9 mouse cellular contexts compared by ENCODE assay signal in the genomic region with DNA sequence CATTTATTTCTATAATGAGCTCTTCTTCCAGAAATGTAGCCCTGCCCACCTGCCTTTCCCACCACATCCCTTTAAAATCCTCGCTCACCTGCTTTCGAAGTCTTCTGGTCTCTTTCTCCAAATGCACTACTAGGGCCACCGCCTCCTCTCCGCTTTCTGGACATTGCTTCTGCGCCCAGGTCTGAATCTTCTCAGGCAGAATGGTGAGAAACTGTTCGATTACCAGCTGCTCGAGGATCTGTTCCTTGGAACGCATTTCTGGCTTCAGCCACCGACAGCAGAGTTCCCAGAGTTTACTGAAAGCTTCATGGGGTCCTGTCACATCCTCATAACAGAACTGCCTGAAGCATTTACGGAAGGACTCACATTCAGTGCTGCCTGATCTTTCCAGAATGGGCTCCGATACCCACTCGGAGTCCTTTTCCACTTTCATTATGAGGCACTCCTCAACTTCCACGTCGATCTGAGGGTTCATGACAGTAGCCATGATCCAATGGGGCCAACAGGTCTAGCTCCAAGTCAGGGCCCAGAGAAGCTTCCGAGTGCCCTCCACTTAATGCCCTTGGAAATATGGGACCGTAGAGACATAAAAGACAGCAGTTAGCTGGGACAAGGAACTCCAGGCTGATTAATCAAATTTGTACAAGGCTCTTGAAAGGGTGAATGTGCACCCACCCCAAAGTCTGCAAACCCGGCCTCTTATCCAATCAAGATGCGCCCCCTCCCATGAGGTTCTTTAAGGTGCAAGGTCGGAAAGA. TPM values are rescaled to one million over a fixed set of nuclear protein-coding genes. Genes with fewer than 3 reads are reported as not detected.
DNase-seq lines count a peak whose midpoint lies in the region; ATAC-seq and TF ChIP-seq lines count a peak whose summit lies in the region.
"Had no signal": no experiment of that assay in that cellular context is flagged by ENCODE, and none has a peak within 500 bp of the region (broad histone marks: within the 10 kb centered on the region; RNA-seq: fewer than 3 reads in every experiment).

No protein-coding gene starts in this region.

- H3K27ac ChIP-seq in testis, adult 2 months (ENCODE audit: control insufficient read depth, insufficient read depth, low read depth, low read length) = peak overlapping the region; percentile 69; the same call in 1 of the 2 replicates
- no peak overlapping the region for H3K27ac ChIP-seq in intestine, postnatal 0 days (ENCODE audit: low read depth, low read length)
- peak overlapping the region; percentile 97 for H3K27ac ChIP-seq in midbrain, embryonic 14.5 days (replicated peaks; ENCODE audit: low read depth, low read length)

- peaks cover 4% of the 10 kb centered on the region for H3K4me1 ChIP-seq in testis, adult 2 months (ENCODE audit: control insufficient read depth, insufficient read depth, low read length)
- no peaks in the 10 kb centered on the region for H3K4me1 ChIP-seq in intestine, postnatal 0 days (replicated peaks; ENCODE audit: control insufficient read depth, insufficient read depth, low read length)
- H3K4me1 ChIP-seq in midbrain, embryonic 14.5 days (ENCODE audit: control insufficient read depth, insufficient read depth, low read length) = peaks cover 26% of the 10 kb centered on the region

- DNase-seq in embryo, embryonic 9.5 days (ENCODE audit: extremely low spot score) = peak; percentile 11
- no peak for DNase-seq in embryo, embryonic 10 days (ENCODE audit: low spot score)
- no peak for DNase-seq in testis, postnatal 14 days (ENCODE audit: low spot score)
- DNase-seq in midbrain, embryonic 14.5 days = peak; percentile 26
- DNase-seq in adipocyte (ENCODE audit: low spot score) = no peak
- no peak for DNase-seq in urinary bladder, postnatal 10 days (ENCODE audit: low spot score)

- H3K36me3 ChIP-seq in testis, adult 2 months (ENCODE audit: control insufficient read depth, insufficient read depth, low read length) = no peaks in the 10 kb centered on the region
- H3K36me3 ChIP-seq in intestine, postnatal 0 days (ENCODE audit: control insufficient read depth, insufficient read depth) = no peaks in the 10 kb centered on the region
- H3K36me3 ChIP-seq in midbrain, embryonic 14.5 days (ENCODE audit: control insufficient read depth, insufficient read depth, low read length) = peaks cover 25% of the 10 kb centered on the region

- 41% methylated on average over 19 of the region's 19 CpGs for WGBS in intestine, postnatal 0 days
- 42% methylated on average over 19 of the region's 19 CpGs for WGBS in midbrain, embryonic 14.5 days

- ATAC-seq in intestine, postnatal 0 days = no peak
- ATAC-seq in midbrain, embryonic 14.5 days (ENCODE audit: low FRiP score, low TSS enrichment) = no peak

- no peak for TF ChIP-seq POLR2A in testis, adult 2 months (IDR thresholded peaks at IDR 0.05; ENCODE audit: control insufficient read depth, low read depth, low read length)

- no peaks in the 10 kb centered on the region for H3K27me3 ChIP-seq in testis, adult 2 months (ENCODE audit: control insufficient read depth, insufficient read depth, low read length)
- H3K27me3 ChIP-seq in intestine, postnatal 0 days (replicated peaks; ENCODE audit: control insufficient read depth, insufficient read depth, low read length) = peaks cover 13% of the 10 kb centered on the region; the same call in 1 of the 2 replicates
- no peaks in the 10 kb centered on the region for H3K27me3 ChIP-seq in midbrain, embryonic 14.5 days (ENCODE audit: control insufficient read depth, insufficient read depth, low read length)

- H3K9me3 ChIP-seq in intestine, postnatal 0 days (ENCODE audit: control insufficient read depth) = no peaks in the 10 kb centered on the region
- no peaks in the 10 kb centered on the region for H3K9me3 ChIP-seq in midbrain, embryonic 14.5 days (ENCODE audit: control insufficient read depth, low read length)

- peak overlapping the region; percentile 74 for H3K4me2 ChIP-seq in intestine, postnatal 0 days (replicated peaks; ENCODE audit: low read depth)
- peak overlapping the region; percentile 68 for H3K4me2 ChIP-seq in midbrain, embryonic 14.5 days (ENCODE audit: low read length)

- no peak for TF ChIP-seq CTCF in testis, adult 2 months (IDR thresholded peaks at IDR 0.05; ENCODE audit: control insufficient read depth, insufficient read depth, insufficient replicate concordance, low read depth, low read length)
- TF ChIP-seq CTCF in intestine, postnatal 0 days (IDR thresholded peaks at IDR 0.05; ENCODE audit: low read depth) = no peak

- H3K9ac ChIP-seq in intestine, postnatal 0 days (ENCODE audit: low read depth, low read length) = peak overlapping the region; percentile 19; the same call in 1 of the 2 replicates
- peak overlapping the region; percentile 95 for H3K9ac ChIP-seq in midbrain, embryonic 14.5 days (replicated peaks; ENCODE audit: low read length)

- peak overlapping the region; percentile 96 for H3K4me3 ChIP-seq in testis, adult 2 months (ENCODE audit: control insufficient read depth, low read depth, low read length)
- peak overlapping the region; percentile 47 for H3K4me3 ChIP-seq in intestine, postnatal 0 days (ENCODE audit: low read depth, low read length)
- peak overlapping the region; percentile 83 for H3K4me3 ChIP-seq in midbrain, embryonic 14.5 days (replicated peaks; ENCODE audit: low read depth, low read length)

RNA-seq across cellular contexts. Expression of a gene that starts 0.6 kb away (rescaled TPM):
- polyA plus RNA-seq in testis, adult 2 months (2012; rRNA removed) = 1.9 and 2.5 TPM in 2 replicates
- 0.31 and 0.38 TPM in 2 replicates for polyA plus RNA-seq in intestine, postnatal 0 days (2015; fragmentation: Nextera tagmentation; extraction: Ambion mirVana)
- 17.9 and 18.6 TPM in 2 replicates for polyA plus RNA-seq in midbrain, embryonic 14.5 days (2014; fragmentation: Nextera tagmentation; extraction: Ambion mirVana)
- polyA plus RNA-seq: C2C12 had no signal

RNA-seq across cellular contexts. Expression of a gene that starts 37.6 kb away (rescaled TPM):
- polyA plus RNA-seq in testis, adult 2 months (2012; rRNA removed) = 23.1 and 35.7 TPM in 2 replicates
- polyA plus RNA-seq in intestine, postnatal 0 days (2015; fragmentation: Nextera tagmentation; extraction: Ambion mirVana) = 23.1 and 30.8 TPM in 2 replicates
- polyA plus RNA-seq in midbrain, embryonic 14.5 days (2014; fragmentation: Nextera tagmentation; extraction: Ambion mirVana) = not detected in 2 replicates

Comparison
In these comparisons a context has a peak if more than half of its experiments do, and no peak if none do; other contexts are left out.
1. DNase-seq: peak in embryo, embryonic 9.5 days (single experiment) and midbrain, embryonic 14.5 days (single experiment); none in embryo, embryonic 10 days (single experiment), testis, postnatal 14 days (single experiment), adipocyte (single experiment) and urinary bladder, postnatal 10 days (single experiment).
2. RNA of a gene that starts 37.6 kb away (polyA plus RNA-seq): 23.1 to 35.7 TPM in testis, adult 2 months and 23.1 to 30.8 TPM in intestine, postnatal 0 days; not detected in midbrain, embryonic 14.5 days; every median in the first group is over 10 times any median in the second.
3. Peak in every context shown above with its lines, with median percentiles within 50 percentile points of each other: H3K4me3 ChIP-seq.